Mouse (Mus musculus) adrenal gland, adult (tissue): ENCODE results near the gene Rnf121.

Source experiments
- DNase-seq, 2 experiments: peaks; one replicate each; pipeline ENCODE4 v3.0.0; 2022 to 2023; ENCODE audit warnings: low spot score in 1 of 2; ENCODE audit not compliant: inconsistent age in 2 of 2

Rnf121 gene

GRCm38 (mm10) chr7:102000921-102001630 lies 64.2 kb downstream of the Rnf121 start:
- DNase-seq, result peak in 1 of 2 experiments; percentile 54

GRCm38 (mm10) chr7:102000296-102000695 lies 65.0 kb downstream of the Rnf121 start:
- no peak for DNase-seq

- no peak for DNase-seq
Measured at GRCm38 (mm10) chr7:101999461-102000151, 65.7 kb downstream of the Rnf121 start.

GRCm38 (mm10) chr7:101998194-101998927 lies 66.9 kb downstream of the Rnf121 start:
- peak; percentile 86 to 95 for DNase-seq

- no peak for DNase-seq
Measured at GRCm38 (mm10) chr7:101994241-101994640, 71.0 kb downstream of the Rnf121 start.

- DNase-seq, result no peak
Measured at GRCm38 (mm10) chr7:101985081-101985480, 80.2 kb downstream of the Rnf121 start.

GRCm38 (mm10) chr7:101982735-101983134 lies 82.5 kb downstream of the Rnf121 start:
- no peak for DNase-seq

- peak in 1 of 2 experiments; percentile 68 for DNase-seq
Measured at GRCm38 (mm10) chr7:101974505-101974904, 90.8 kb downstream of the Rnf121 start.

GRCm38 (mm10) chr7:101973730-101974129 lies 91.5 kb downstream of the Rnf121 start:
- DNase-seq, result no peak

- DNase-seq, result peak in 1 of 2 experiments; percentile 46
Measured at GRCm38 (mm10) chr7:101971721-101972120, 93.5 kb downstream of the Rnf121 start.

GRCm38 (mm10) chr7:101970821-101971461 lies 94.3 kb downstream of the Rnf121 start:
- DNase-seq, result peak; percentile 81 to 95

GRCm38 (mm10) chr7:101970429-101970775 lies 94.9 kb downstream of the Rnf121 start:
- DNase-seq, result peak; percentile 92 to 97

GRCm38 (mm10) chr7:101969694-101970428 lies 95.4 kb downstream of the Rnf121 start:
- DNase-seq, result peak; percentile 92 to 97
